ENCODE assay signal across 9 mouse cellular contexts in genomic region chr4:134018779-134019145, GRCm38 (mm10). TPM values are rescaled to one million over a fixed set of nuclear protein-coding genes. Genes with fewer than 3 reads are reported as not detected.
A peak's percentile ranks its signal among the peaks of the same experiment; 100 is the strongest.
DNase-seq lines count a peak whose midpoint lies in the region; ATAC-seq and TF ChIP-seq lines count a peak whose summit lies in the region.
"Had no signal": no experiment of that assay in that cellular context is flagged by ENCODE, and none has a peak within 500 bp of the region (broad histone marks: within the 10 kb centered on the region; RNA-seq: fewer than 3 reads in every experiment).

Gene Lin28a, minus strand, starts transcription at chr4:134018841.

- peaks cover 4% of the 10 kb centered on the region; the same call in 1 of the 2 replicates for H3K27me3 ChIP-seq in hindbrain, embryonic 12.5 days
- H3K27me3 ChIP-seq in liver, postnatal 0 days (ENCODE audit: insufficient read depth, low read length) = peaks cover 46% of the 10 kb centered on the region

- no peaks in the 10 kb centered on the region for H3K36me3 ChIP-seq in hindbrain, embryonic 12.5 days
- no peaks in the 10 kb centered on the region for H3K36me3 ChIP-seq in liver, postnatal 0 days (replicated peaks; ENCODE audit: insufficient read depth, low read length)

- H3K4me1 ChIP-seq in hindbrain, embryonic 12.5 days = peaks cover 46% of the 10 kb centered on the region
- H3K4me1 ChIP-seq in liver, postnatal 0 days (ENCODE audit: insufficient read depth) = peaks cover 7% of the 10 kb centered on the region

- peak within 1 kb of the TSS; percentile 48 for H3K9ac ChIP-seq in hindbrain, embryonic 12.5 days
- no peak within 1 kb of the TSS for H3K9ac ChIP-seq in liver, postnatal 0 days (replicated peaks)

- H3K4me2 ChIP-seq in hindbrain, embryonic 12.5 days (replicated peaks) = peak within 1 kb of the TSS; percentile 62
- H3K4me2 ChIP-seq in liver, postnatal 0 days (ENCODE audit: low read depth, low read length) = 0 out of 2 replicates have a peak within 1 kb of the TSS, but pooled peaks have one; percentile 26

- peak; percentile 27 for ATAC-seq in hindbrain, embryonic 12.5 days (ENCODE audit: low FRiP score)
- ATAC-seq in liver, postnatal 0 days = no peak

- no peak for TF ChIP-seq EP300 in liver, postnatal 0 days (IDR thresholded peaks at IDR 0.05; ENCODE audit: low read depth)

- 1% methylated on average over 9 of the region's 9 CpGs for WGBS in hindbrain, embryonic 12.5 days
- whole genome bisulfite sequencing in liver, postnatal 0 days (ENCODE audit: insufficient replicate concordance) = 4% methylated on average over 9 of the region's 9 CpGs

- no peak for TF ChIP-seq CTCF in liver, postnatal 0 days (IDR thresholded peaks at IDR 0.05; ENCODE audit: low read depth)

- DNase-seq in cerebellum, postnatal 10 days = peak; percentile 25 to 26
- DNase-seq in cerebellum, adult 9-11 months = no peak
- DNase-seq in R1 (ENCODE audit: low read depth, low spot score) = peak; percentile 97
- no peak for DNase-seq in liver, postnatal 0 days
- no peak for DNase-seq in thymus, postnatal 0 days (ENCODE audit: low spot score)
- no peak for DNase-seq in left cerebral cortex, adult 9 months (ENCODE audit: low spot score in 2 of 2)
- no peak for DNase-seq in gastrocnemius, postnatal 4 days (ENCODE audit: low spot score in 2 of 2)
- DNase-seq: lung, adult 2 months had no signal

- H3K9me3 ChIP-seq in hindbrain, embryonic 12.5 days (replicated peaks) = no peaks in the 10 kb centered on the region
- no peaks in the 10 kb centered on the region for H3K9me3 ChIP-seq in liver, postnatal 0 days (ENCODE audit: low read length)

- peak within 1 kb of the TSS; percentile 38 for H3K4me3 ChIP-seq in hindbrain, embryonic 12.5 days
- H3K4me3 ChIP-seq in liver, postnatal 0 days (ENCODE audit: low read depth, low read length) = no peak within 1 kb of the TSS

- peak within 1 kb of the TSS; percentile 80 for H3K27ac ChIP-seq in hindbrain, embryonic 12.5 days
- H3K27ac ChIP-seq in liver, postnatal 0 days (ENCODE audit: low read depth) = no peak within 1 kb of the TSS

RNA-seq across cellular contexts. Expression of gene Lin28a, which starts in this region (rescaled TPM):
- polyA plus RNA-seq in hindbrain, embryonic 12.5 days (2016; fragmentation: Nextera tagmentation; extraction: Ambion mirVana) = 1.4 TPM in 2 replicates
- 0.87 and 1.1 TPM in 2 replicates for polyA plus RNA-seq in liver, postnatal 0 days (2015; fragmentation: Nextera tagmentation; extraction: Ambion mirVana)
- 0.04 and 0.13 TPM in 2 replicates for polyA plus RNA-seq in thymus, postnatal 0 days (2015; fragmentation: Nextera tagmentation; extraction: Ambion mirVana)
- 1 to 10 TPM; 2.7 to 3.5 TPM for total RNA-seq in gastrocnemius, postnatal 4 days (2021)

Comparison
In these comparisons a context has a peak if more than half of its experiments do, and no peak if none do; other contexts are left out.
1. DNase-seq: peak in cerebellum, postnatal 10 days (2 of 2) and R1 (single experiment); none in cerebellum, adult 9-11 months (single experiment), liver, postnatal 0 days (single experiment), thymus, postnatal 0 days (single experiment), left cerebral cortex, adult 9 months (0 of 2) and gastrocnemius, postnatal 4 days (0 of 2).